Mouse (Mus musculus) heart, postnatal 4 days (tissue): ENCODE data around the gene Treml2. TPM values are rescaled to one million over a fixed set of nuclear protein-coding genes. Genes with fewer than 3 reads are reported as not detected.

Experiments
- DNase-seq: peaks from one replicate; pipeline ENCODE4 v3.0.0; 2021
- total RNA-seq, 2 experiments: library from RNA; stranded (reverse); gene quantifications; 2 replicates each; pipeline ENCODE4 v1.2.3; 2021

The Treml2 gene
- total RNA-seq, result under 1 TPM; 0.19 to 0.25 TPM

DNA sequence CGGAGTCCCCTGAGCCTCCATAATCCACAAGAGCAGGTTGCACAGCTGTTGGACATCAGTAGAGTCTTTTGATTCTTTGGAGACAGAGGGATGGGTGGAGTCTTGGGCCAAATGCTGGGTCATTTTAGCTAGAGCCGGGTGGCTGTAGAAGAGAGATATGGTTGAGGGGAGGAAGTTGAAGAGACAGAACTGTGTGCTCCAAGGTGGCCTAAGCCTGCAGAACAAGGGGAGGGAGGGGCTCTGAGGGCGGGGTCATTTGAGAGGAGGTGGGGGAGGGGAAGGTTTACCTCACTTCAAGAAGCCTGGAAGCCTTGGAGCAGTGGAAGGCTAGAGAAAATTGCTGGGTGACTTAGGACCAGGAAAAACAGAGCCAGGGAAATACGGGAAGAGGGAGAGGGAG, at the start of gene Treml2:
TSS of gene Treml2 (plus strand) at position 296 of the 400 bp plus-strand sequence.
- DNase-seq, result no peak

DNA sequence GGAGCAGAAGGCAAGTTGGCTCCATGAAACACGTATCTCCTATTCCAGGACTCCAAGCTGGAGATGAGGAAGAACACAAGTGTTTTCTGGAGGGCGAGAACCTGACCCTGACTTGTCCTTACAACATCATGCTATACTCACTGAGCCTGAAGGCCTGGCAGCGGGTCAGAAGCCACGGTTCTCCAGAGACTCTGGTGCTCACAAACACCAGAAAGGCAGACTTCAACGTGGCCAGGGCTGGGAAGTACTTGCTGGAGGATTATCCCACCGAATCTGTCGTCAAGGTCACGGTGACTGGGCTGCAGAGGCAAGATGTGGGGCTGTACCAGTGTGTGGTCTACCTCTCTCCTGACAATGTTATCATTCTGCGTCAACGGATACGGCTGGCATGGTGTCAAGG, 49.8 kb upstream of the Treml2 start:
- no peak for DNase-seq

- DNase-seq, result no peak
Observed at GRCm38 (mm10) chr17:48250631-48251030, 48.7 kb upstream of the Treml2 start.

DNA sequence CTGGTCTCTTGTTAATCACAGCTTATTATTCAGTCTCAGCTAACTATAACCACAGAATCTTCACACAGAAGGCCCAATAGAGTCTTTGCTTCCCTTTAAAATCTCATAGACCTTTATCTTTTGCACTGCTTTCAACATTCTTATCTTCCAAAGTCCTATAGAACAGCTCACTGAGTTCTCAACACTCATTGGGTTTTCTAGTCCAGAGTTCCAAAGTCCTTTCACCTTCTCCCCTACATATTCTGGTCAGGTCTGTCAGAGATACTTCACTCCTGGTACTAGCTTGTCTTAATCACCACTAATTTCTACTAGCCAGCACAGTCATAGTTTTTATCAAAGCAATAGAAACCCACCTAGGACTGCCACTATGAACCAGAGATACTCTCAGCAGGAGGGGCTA, 42.7 kb upstream of the Treml2 start:
- DNase-seq, result no peak

DNA sequence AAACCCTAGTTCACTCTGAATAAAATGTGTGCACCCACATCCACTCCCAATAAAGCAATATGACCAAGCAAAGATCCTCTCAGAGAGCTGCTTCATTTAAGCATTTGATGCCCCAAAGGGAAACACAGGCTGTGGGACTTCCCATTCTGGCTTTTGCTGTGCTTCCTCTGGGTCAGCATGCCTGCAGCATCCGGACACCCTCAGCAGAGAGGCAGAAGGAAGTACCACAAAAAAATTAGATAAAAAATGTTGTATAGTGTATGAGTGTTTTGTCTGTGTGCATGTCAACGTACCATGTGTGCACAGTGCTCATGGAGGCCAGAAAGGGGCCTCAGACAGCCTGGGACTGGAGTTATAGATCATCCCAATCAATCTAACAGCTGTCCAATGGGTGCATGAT, 37.4 kb upstream of the Treml2 start:
- no peak for DNase-seq

DNA sequence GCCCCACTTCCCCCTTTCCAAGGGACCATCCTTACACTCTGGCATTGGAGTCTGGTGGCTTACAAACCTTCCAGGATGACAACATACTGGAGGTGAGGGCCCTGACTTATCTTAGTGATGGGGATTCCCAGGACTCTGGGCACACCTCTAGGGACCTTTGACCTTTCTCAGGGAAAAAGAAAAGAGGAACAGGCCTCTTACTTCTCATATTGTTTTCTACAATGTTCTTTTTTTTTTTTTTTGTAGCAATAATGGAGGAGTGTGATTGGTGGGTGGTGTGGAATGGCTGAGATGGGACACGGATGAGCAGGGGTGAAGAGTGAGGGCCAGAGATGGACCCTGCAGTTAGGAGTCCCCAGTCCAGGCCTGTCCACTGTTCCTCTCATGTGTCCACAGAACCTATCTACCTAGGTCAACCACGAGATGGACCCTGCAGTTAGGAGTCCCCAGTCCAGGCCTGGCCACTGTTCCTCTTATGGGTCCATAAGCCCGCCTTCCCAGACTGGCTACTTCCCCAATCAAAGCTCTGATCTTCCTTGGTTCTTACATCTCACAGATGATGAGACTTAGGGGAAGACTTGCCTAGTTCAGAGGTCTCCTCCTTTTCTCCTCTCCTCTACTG, 35.4 kb upstream of the Treml2 start, which contains the start of gene Treml4:
TSS of gene Treml4 (plus strand) at position 555 of the 622 bp plus-strand sequence.
- no peak for DNase-seq

DNA sequence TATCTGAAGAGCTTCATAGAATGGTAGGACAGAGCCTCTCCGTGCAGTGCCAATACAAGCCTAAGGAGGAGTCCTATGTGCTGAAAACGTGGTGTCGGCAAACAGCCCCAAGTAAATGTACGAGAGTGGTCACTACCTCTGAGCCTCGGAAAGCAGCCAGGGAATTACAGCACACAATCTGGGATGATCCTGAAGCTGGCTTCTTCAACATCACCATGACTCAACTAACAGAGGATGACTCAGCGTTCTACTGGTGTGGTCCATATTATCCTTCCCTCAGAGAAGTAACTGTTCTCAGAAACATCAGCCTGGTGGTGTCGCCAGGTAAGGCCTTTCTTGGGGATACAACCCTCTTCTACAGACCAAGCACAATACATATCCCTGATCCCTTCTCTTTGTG, 34.6 kb upstream of the Treml2 start:
- DNase-seq, result no peak

DNA sequence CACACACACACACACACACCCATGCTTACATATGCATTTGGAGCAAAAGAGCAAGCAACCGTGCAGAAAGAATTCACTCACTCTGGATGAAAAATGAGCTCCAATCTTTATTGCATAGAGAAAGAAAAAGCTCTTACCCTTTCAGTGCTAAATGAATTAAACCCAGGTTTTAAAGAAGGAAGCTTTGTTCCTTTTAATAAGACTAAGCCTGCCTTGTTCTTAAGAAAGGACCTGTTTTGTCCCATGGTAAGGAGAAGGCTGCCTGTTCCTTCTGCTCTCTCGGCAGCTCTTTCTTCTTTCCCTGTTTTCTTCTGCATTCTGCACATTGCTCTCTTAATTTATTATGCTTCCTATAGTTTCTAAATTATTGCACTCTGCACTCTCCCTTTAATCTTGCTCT, 33.2 kb upstream of the Treml2 start:
- no peak for DNase-seq

GRCm38 (mm10) chr17:48266610-48267304, 32.5 kb upstream of the Treml2 start:
- DNase-seq, result no peak

- DNase-seq, result no peak
Observed at GRCm38 (mm10) chr17:48267591-48267990, 31.7 kb upstream of the Treml2 start.

- DNase-seq, result no peak
Observed at GRCm38 (mm10) chr17:48268276-48268675, 31.0 kb upstream of the Treml2 start.

- no peak for DNase-seq
Observed at GRCm38 (mm10) chr17:48269833-48270232, 29.5 kb upstream of the Treml2 start.

GRCm38 (mm10) chr17:48272158-48272557, 27.1 kb upstream of the Treml2 start:
- no peak for DNase-seq

GRCm38 (mm10) chr17:48272598-48272997, 26.7 kb upstream of the Treml2 start:
- no peak for DNase-seq

DNA sequence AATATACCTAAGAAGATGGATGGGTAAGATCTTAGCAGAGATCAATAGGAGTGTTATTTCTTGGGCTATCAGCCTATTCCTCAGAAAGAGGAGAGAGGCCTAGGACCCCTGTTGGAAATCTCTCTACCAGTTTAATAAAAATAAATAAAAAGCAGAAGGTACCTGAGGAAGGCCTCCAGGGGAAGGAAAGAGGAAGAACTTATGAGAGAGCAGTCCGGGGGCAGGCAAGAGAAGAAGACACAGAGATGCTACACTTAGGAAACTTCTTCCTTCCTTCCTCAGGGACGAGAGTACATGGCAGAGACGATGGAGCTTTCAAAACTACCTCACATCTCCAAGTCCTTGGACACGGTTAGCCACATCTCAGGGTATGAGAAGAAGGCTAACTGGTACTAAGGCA, 25.2 kb upstream of the Treml2 start:
- no peak for DNase-seq

DNA sequence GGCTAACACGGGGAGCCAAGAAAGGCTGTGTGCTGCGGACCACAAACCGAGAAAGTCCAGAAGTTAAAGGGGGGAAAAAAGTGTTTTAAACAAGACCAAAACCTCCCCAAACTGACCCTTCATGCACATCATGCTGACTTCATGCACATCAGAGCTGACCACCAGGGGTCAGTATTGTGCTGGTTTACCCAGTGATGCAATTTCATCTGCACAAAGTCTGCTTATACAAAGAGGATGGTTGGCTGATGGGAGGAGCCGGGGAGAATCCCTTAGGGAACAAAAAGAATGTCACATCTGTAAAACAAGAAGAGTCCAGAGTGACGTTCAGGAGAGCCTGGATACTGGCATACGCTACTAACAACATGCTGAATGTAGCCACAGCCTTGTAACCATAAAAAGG, 24.4 kb upstream of the Treml2 start:
- peak; percentile 85 for DNase-seq

GRCm38 (mm10) chr17:48275736-48276135, 23.6 kb upstream of the Treml2 start:
- no peak for DNase-seq

- no peak for DNase-seq
Observed at GRCm38 (mm10) chr17:48278381-48278780, 20.9 kb upstream of the Treml2 start.

DNA sequence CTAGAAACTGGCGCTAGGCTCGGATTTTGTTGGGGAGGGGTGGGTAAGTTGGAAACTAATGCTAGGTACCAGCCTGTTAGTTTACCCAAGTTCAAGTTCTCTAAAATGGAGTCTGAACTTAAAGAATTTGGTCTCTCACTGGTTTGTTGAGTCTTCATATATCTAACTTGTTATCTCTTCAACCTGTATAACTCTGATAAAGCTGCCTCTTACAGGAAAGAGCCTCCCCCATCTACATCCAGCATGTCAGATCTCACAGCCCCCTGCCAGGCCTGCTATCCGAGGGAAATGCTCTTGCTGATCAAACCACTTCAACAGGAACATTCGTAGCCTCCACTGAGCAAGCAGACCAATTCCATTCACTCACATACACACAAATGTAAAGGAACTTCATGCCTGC, 20.3 kb upstream of the Treml2 start:
- no peak for DNase-seq

DNA sequence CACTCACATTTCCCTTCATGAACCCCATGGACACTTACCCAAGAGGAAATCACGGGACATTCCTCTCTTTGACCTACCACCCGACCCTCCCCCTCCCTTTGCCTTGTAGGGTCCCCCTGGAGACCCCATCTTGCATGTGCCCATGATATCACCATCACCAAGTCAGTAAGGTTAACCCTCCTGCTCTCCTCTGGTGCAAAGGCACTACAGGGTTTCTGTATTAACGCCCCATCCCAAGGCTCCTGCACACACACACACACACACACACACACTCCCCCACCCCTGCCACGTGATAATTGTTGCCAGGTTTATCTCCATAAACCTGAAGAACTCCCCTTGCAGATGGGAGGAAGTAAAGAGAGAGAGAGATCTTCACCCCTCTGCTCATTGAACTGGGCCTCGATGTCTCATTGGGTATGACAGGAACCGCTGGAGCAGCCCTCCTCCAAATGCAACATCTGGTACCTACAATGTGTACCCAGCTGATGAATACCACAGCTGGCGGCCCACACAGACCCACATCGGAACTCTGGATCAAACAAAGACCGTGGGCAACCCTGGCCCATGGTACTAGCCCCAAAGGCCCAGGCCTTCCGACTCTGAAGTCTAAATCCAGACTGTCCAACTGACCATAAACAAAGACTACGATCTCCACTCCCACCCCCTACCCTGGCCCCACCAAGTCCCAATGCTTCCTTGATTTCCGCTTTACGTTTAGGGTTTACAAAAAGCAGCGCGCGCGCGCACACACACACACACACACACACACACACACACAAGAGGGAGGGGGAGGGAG, 18.2 kb upstream of the Treml2 start:
- no peak for DNase-seq

- peak; percentile 15 for DNase-seq
Observed at GRCm38 (mm10) chr17:48281739-48282085, 17.6 kb upstream of the Treml2 start.

DNA sequence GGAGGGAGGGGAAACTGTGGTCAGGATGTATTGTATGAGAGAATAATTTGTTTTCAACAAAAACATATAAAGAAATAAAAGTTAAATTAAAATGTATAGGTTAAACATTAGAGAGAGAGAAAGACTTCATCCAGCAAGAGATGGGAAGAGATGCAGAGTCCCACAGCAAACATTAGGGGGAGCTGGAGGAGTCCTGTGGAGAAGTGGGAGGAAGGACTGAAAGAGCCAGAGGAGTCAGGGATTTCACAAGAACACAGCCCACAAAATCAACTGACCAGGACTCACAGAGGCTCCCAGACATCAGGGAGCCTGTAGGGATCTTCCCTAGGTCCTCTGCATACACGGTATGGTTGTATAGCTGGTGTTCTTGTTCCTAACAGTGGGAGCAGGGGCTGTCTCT, 12.5 kb upstream of the Treml2 start:
- DNase-seq, result no peak

DNA sequence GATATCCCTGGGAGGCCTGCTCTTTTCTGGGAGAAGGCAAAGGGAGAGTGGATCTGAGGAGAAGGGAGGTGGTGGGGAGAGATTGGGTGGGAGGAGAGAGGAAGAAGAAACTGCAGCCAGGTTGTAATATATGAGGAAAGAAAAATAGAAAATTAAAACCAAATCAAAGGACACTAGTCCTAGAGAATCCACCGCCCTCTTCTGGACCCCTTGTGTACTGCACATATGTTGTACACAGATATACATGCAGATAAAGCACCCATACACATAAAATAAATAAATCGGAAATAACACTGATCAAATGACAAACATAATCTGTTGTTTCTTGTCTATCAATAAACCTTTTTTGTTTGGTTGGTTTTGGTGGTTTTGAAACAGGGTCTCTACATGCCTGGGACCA, 12.0 kb upstream of the Treml2 start:
- DNase-seq, result no peak
